Mouse (Mus musculus): ENCODE measurements at regions not wholly inside any gene's neighbourhood (a gene's known extent, or its start where the extent isn't known, plus 50 kb on each side); places are given as distances from the start of the nearest gene placed in this dataset.

DNA sequence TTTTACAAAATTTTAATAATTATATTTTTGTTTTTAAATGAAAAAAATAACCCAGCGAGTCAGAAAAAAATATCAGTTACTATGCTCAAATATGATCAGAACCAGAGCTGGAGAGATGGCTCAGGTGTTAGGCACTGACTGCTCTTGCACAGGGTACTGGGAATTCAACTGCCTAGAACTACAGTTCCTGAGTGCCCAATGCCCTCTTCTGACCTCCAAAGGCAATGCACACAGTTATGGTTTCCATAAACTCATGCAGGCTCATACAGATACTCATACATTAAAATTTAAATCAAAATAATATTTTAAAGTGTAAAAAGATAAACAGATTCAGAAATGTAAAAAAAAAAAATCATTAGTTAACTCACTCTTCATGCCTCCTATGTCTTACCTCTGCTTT is 465.7 kb downstream of the Arl4a start:
- Histone ChIP-seq H3K4me3 (replicated peaks) (no peak overlapping the region), H3K4me2 (replicated peaks) (no peak overlapping the region), H3K27me3 (no peaks in the 10 kb centered on the region), H3K27ac (no peak overlapping the region), H3K4me1 (replicated peaks) (no peaks in the 10 kb centered on the region), H3K9ac (replicated peaks) (no peak overlapping the region), H3K36me3 (no peaks in the 10 kb centered on the region), H3K9me3 (no peaks in the 10 kb centered on the region)
- 93% methylated on average over 1 of the region's 1 CpGs for WGBS
- no peak for ATAC-seq

DNA sequence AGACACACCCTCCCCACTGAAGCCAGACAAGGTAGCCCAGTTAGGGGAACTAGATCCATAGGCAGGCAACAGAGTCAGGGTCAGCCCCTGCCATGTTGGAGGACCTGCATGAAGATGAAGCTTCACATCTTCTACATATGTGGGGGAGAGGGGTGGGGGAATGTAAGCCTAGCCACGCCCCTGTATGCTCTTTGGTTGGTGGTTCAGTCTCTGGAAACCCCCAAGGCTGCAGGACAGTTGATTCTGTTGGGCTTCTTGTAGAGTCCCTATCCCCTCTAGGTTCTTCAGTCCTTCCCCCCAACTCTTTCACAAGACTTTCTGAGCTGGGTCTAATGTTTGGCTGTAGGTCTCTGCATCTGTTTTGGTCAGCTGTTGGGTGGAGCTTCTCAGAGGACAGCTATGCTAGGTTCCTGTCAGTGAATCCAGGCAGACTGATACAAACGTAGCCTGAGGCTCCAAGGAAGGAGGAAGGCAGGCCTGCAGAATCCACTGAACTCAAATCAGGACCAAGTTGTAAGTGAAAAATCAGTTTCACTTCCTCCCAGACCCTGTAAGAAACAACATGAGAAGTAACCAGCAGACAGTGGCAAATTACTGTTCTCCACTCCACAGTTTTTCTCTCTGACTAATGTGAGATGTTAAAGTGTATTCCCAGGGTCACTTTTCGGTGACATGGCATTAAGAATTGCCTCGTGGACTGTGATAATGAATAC is 476.9 kb downstream of the Arl4a start:
- H3K4me3 ChIP-seq (replicated peaks): no peak overlapping the region
- no peaks in the 10 kb centered on the region for H3K9me3 ChIP-seq
- no peak overlapping the region for H3K4me2 ChIP-seq (replicated peaks)
- H3K36me3 ChIP-seq: no peaks in the 10 kb centered on the region
- 73% methylated on average over 4 of the region's 4 CpGs for WGBS
- no peak overlapping the region for H3K27ac ChIP-seq
- H3K27me3 ChIP-seq: no peaks in the 10 kb centered on the region
- no peak overlapping the region for H3K9ac ChIP-seq (replicated peaks)
- H3K4me1 ChIP-seq (replicated peaks): no peaks in the 10 kb centered on the region
- ATAC-seq: no peak

DNA sequence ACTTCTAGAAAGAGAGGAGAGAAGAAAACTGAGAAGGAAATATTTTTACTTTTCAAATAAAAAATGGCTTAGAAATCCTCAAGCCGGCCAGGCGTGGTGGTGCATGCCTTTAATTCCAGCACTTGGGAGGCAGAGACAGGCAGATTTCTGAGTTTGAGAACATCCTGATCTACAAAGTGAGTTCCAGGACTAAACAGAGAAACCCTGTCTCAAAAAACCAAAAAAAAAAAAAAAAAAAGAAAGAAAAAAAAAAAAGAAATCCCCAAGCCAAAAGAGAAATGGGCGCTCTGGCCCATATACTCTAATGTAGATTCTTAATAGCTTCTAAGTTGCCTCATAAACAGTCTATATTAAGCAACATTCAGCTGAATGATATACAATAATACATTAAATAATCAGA is 479.3 kb downstream of the Arl4a start:
- no peak overlapping the region for H3K27ac ChIP-seq
- WGBS: 96% methylated on average over 3 of the region's 3 CpGs
- ATAC-seq: no peak
- no peaks in the 10 kb centered on the region for H3K36me3 ChIP-seq
- H3K9ac ChIP-seq (replicated peaks): no peak overlapping the region
- H3K9me3 ChIP-seq: no peaks in the 10 kb centered on the region
- H3K27me3 ChIP-seq: no peaks in the 10 kb centered on the region
- no peaks in the 10 kb centered on the region for H3K4me1 ChIP-seq (replicated peaks)
- no peak overlapping the region for H3K4me2 ChIP-seq (replicated peaks)
- H3K4me3 ChIP-seq (replicated peaks): no peak overlapping the region

- 56% methylated on average over 2 of the region's 2 CpGs for WGBS
- ATAC-seq: no peak
- no peaks in the 10 kb centered on the region for H3K36me3 ChIP-seq
Observed at GRCm38 (mm10) chr12:39536326-39536725, 501.5 kb downstream of the Arl4a start.

GRCm38 (mm10) chr12:39528121-39528520 is 509.7 kb downstream of the Arl4a start:
- no peaks in the 10 kb centered on the region for H3K27me3 ChIP-seq
- H3K4me1 ChIP-seq (replicated peaks): peaks cover 8% of the 10 kb centered on the region; the same call in 1 of the 2 replicates
- 40% methylated on average over 4 of the region's 4 CpGs for WGBS
- H3K4me3 ChIP-seq (replicated peaks): no peak overlapping the region
- H3K4me2 ChIP-seq (replicated peaks): no peak overlapping the region
- ATAC-seq: 0 out of 2 replicates have a peak, but pooled peaks have one; percentile 40
- H3K27ac ChIP-seq: no peak overlapping the region
- no peaks in the 10 kb centered on the region for H3K36me3 ChIP-seq
- H3K9ac ChIP-seq (replicated peaks): no peak overlapping the region
- H3K9me3 ChIP-seq: no peaks in the 10 kb centered on the region

More at GRCm38 (mm10) chr12:39536326-39536725, 501.5 kb downstream of the Arl4a start:
- Histone ChIP-seq H3K27ac (no peak overlapping the region), H3K4me2 (replicated peaks) (no peak overlapping the region), H3K27me3 (no peaks in the 10 kb centered on the region), H3K4me1 (replicated peaks) (no peaks in the 10 kb centered on the region), H3K4me3 (replicated peaks) (no peak overlapping the region), H3K9ac (replicated peaks) (no peak overlapping the region), H3K9me3 (no peaks in the 10 kb centered on the region)

DNA sequence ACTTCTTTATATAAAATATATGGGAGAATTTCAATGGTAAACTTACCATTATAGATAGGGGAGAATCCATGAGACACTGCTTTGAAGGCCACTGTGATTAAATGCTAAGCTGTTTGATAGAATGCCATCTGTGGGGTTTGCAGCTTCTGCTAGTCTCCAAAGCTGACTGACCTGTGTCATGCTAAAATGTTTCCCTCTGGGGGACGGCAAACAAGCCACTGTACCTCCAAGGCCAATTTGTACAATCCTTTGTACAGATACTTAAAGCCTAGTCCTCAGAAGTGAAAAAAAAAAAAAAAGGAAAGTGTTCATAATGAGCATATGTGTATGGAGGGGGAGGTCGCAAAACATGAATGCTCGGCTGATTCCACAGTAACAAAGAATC is 510.6 kb downstream of the Arl4a start:
- peak; percentile 91 for ATAC-seq
- 36% methylated on average over 3 of the region's 3 CpGs for WGBS
- no peak overlapping the region for H3K4me2 ChIP-seq (replicated peaks)
- peak overlapping the region; percentile 30; the same call in 1 of the 2 replicates for H3K27ac ChIP-seq
- no peak overlapping the region for H3K9ac ChIP-seq (replicated peaks)
- H3K4me3 ChIP-seq (replicated peaks): no peak overlapping the region
- no peaks in the 10 kb centered on the region for H3K36me3 ChIP-seq
- H3K9me3 ChIP-seq: no peaks in the 10 kb centered on the region
- H3K27me3 ChIP-seq: no peaks in the 10 kb centered on the region
- H3K4me1 ChIP-seq (replicated peaks): peaks cover 8% of the 10 kb centered on the region; the same call in 1 of the 2 replicates

DNA sequence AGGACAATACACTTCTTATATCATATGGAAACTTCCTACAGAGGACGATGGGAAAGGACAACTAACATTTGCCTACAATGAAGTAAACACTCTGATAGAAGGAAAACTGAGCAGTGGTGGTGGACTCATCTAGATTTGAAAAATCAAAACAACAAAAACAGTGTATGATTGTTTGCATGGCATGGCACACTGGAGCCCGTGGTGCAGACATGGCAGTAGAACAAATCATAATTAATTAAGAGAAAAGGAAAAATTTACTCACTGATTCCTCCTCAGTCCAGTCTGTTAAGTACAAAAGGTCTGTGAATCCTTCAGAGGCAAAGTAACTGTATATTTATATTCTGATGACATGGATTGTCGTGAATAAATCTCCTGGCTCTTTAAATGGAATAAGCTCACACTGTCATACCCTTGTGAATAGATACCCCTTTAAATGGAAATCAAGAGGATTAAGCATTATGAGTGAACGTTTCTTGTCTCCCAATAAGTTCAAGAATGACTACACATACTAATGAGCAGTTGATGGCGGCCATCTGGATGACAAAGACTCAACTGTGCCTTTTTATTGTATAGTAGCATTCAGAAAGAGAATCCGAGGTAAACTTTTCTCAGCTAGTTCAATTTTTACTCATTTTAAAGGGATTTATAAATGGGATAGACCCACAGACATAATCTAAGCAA is 511.1 kb downstream of the Arl4a start:
- no peaks in the 10 kb centered on the region for H3K36me3 ChIP-seq
- peak; percentile 89 for ATAC-seq
- H3K27ac ChIP-seq: 0 out of 2 replicates have a peak overlapping the region, but pooled peaks have one; percentile 59
- H3K4me3 ChIP-seq (replicated peaks): no peak overlapping the region
- H3K4me2 ChIP-seq (replicated peaks): no peak overlapping the region; the same call in 1 of the 2 replicates
- 30% methylated on average over 6 of the region's 6 CpGs for WGBS
- H3K4me1 ChIP-seq (replicated peaks): peaks cover 8% of the 10 kb centered on the region; the same call in 1 of the 2 replicates
- no peaks in the 10 kb centered on the region for H3K9me3 ChIP-seq
- no peak overlapping the region for H3K9ac ChIP-seq (replicated peaks)
- H3K27me3 ChIP-seq: no peaks in the 10 kb centered on the region

- Histone ChIP-seq H3K27ac (no peak overlapping the region), H3K27me3 (no peaks in the 10 kb centered on the region), H3K9ac (replicated peaks) (no peak overlapping the region), H3K9me3 (no peaks in the 10 kb centered on the region), H3K36me3 (no peaks in the 10 kb centered on the region), H3K4me1 (replicated peaks) (no peaks in the 10 kb centered on the region), H3K4me3 (replicated peaks) (no peak overlapping the region), H3K4me2 (replicated peaks) (no peak overlapping the region)
- ATAC-seq: no peak
- 85% methylated on average over 4 of the region's 4 CpGs for WGBS
Observed at GRCm38 (mm10) chr12:39515690-39516089, 522.1 kb downstream of the Arl4a start.

GRCm38 (mm10) chr12:39510855-39511254 is 527.0 kb downstream of the Arl4a start:
- ATAC-seq: peak; percentile 55
- WGBS: 70% methylated on average over 5 of the region's 5 CpGs
- no peaks in the 10 kb centered on the region for H3K36me3 ChIP-seq
- H3K9ac ChIP-seq (replicated peaks): no peak overlapping the region
- H3K9me3 ChIP-seq: no peaks in the 10 kb centered on the region
- H3K27me3 ChIP-seq: no peaks in the 10 kb centered on the region
- H3K4me3 ChIP-seq (replicated peaks): no peak overlapping the region
- H3K4me2 ChIP-seq (replicated peaks): no peak overlapping the region
- no peak overlapping the region for H3K27ac ChIP-seq
- peaks cover 6% of the 10 kb centered on the region for H3K4me1 ChIP-seq (replicated peaks)

GRCm38 (mm10) chr12:39510073-39510812 is 527.6 kb downstream of the Arl4a start:
- peak; percentile 95 for ATAC-seq
- Histone ChIP-seq H3K27ac (no peak overlapping the region; the same call in 1 of the 2 replicates), H3K4me3 (replicated peaks) (peak overlapping the region; percentile 23), H3K9ac (replicated peaks) (peak overlapping the region; percentile 54), H3K4me2 (replicated peaks) (peak overlapping the region; percentile 49), H3K36me3 (no peaks in the 10 kb centered on the region), H3K9me3 (no peaks in the 10 kb centered on the region), H3K4me1 (replicated peaks) (peaks cover 6% of the 10 kb centered on the region), H3K27me3 (no peaks in the 10 kb centered on the region)
- WGBS: 11% methylated on average over 13 of the region's 13 CpGs

- Histone ChIP-seq H3K9me3 (no peaks in the 10 kb centered on the region), H3K27me3 (no peaks in the 10 kb centered on the region), H3K27ac (no peak overlapping the region), H3K36me3 (no peaks in the 10 kb centered on the region), H3K4me2 (replicated peaks) (no peak overlapping the region), H3K9ac (replicated peaks) (no peak overlapping the region), H3K4me1 (replicated peaks) (no peaks in the 10 kb centered on the region), H3K4me3 (replicated peaks) (no peak overlapping the region)
- no peak for ATAC-seq
- WGBS: 47% methylated on average over 2 of the region's 2 CpGs
Observed at GRCm38 (mm10) chr12:39496203-39496602, 541.6 kb downstream of the Arl4a start.
